Mouse (Mus musculus) thymus, postnatal 4 days (tissue): ENCODE data around the gene Myo15b.

Experiments
- DNase-seq: peaks from one replicate; pipeline ENCODE4 v3.0.0; 2021

The Myo15b gene

GRCm38 (mm10) chr11:115876438-115876837 lies 18.2 kb downstream of the Myo15b start:
- DNase-seq, result peak; percentile 18

DNA sequence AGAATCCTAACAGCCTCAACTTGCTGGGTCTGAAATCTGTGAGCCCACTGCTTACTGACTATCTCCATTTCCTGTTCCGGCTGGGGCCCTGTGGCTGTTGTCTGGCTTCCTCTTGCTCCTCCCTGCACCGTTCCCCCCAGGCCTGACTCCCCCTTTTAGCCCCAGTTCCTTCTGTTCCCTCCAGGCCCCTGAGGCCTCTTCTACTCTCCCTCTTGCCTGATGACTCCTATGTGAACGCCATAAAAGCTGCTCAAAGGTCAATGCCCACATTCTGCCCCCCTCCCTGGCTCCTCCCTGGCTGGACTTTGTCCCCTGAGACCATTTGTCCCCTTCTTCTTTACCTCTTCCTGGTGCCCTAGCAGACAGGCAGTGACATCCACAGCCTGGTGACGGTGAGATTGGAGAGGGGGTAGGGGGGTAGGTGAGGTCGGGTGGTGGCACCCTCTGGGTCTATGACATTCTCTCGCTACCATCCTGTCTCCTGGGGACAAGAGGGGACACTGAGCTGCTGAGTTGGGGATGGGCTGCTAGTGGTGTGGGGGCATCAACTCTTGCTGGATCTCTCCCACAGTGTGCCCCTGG lies 19.1 kb downstream of the Myo15b start:
- peak; percentile 46 for DNase-seq

GRCm38 (mm10) chr11:115878071-115878470 lies 19.9 kb downstream of the Myo15b start:
- DNase-seq, result no peak

GRCm38 (mm10) chr11:115881002-115881401 lies 22.8 kb downstream of the Myo15b start:
- peak; percentile 80 for DNase-seq

- DNase-seq, result no peak
Measured at GRCm38 (mm10) chr11:115883251-115883650, 25.0 kb downstream of the Myo15b start.

DNA sequence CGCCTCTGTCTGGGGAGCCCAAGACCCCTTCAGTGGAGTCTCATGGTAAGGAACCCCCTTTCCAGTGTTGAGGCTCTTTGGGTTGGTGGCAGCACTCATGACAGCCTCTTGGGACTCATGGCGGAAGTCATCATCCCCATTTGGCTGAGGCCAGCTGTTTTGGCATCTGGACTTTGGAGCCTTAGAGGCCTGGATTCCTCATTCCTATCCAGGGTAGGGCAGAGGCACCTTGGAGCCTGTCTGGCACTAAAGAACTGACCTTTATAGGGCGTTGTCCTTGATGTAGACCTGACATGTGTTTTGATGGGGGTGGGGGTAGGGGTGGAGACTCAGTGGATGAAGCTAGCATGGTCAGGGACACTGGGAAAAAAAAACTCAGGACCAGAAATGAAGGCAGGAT lies 26.2 kb downstream of the Myo15b start:
- no peak for DNase-seq

GRCm38 (mm10) chr11:115885281-115885680 lies 27.1 kb downstream of the Myo15b start:
- DNase-seq, result no peak

- no peak for DNase-seq
Measured at GRCm38 (mm10) chr11:115886446-115886845, 28.2 kb downstream of the Myo15b start.

DNA sequence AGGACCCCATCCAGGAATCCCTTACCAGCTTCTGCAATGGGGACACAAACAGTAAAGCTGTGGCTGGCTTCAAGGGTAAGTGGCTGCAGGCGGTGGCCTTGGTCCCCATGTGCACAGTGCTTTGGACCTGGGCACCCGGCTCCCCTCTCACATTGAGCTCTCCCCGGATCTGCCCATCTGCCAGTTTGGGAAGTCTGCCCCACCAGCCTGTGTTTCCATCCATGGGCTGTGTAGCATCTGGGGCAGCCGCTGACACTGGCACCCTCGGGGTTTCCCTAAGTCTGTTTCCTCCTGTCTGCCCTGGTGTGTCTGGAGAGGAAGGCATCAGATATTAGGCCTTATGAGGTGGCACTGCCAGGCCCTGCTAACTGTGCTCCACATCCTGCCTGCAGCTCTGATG lies 29.8 kb downstream of the Myo15b start:
- peak; percentile 8 for DNase-seq

DNA sequence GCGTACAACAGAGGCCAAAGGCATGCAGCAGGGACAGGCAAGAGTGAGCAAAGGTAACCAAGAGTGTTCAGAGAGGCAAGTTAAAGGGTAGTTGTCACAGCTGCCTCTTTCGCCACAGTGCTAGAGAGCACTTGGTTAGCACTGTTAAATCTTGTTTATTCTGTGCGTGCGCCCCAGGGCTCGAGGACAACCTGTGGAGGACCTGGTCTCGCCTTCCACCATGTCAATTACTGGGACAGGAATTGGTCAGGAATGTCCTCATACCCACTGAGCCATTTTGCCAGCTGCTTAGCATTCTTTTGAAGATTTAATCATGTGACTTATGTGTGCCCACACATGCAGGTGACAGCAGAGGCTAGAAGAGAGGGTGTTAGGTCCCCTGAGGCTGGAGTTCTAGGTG lies 31.0 kb downstream of the Myo15b start:
- no peak for DNase-seq

- DNase-seq, result no peak
Measured at GRCm38 (mm10) chr11:115892213-115892612, 34.0 kb downstream of the Myo15b start.

- no peak for DNase-seq
Measured at GRCm38 (mm10) chr11:115893071-115893470, 34.9 kb downstream of the Myo15b start.

GRCm38 (mm10) chr11:115894755-115895520 lies 36.7 kb downstream of the Myo15b start:
- peak; percentile 75 for DNase-seq

DNA sequence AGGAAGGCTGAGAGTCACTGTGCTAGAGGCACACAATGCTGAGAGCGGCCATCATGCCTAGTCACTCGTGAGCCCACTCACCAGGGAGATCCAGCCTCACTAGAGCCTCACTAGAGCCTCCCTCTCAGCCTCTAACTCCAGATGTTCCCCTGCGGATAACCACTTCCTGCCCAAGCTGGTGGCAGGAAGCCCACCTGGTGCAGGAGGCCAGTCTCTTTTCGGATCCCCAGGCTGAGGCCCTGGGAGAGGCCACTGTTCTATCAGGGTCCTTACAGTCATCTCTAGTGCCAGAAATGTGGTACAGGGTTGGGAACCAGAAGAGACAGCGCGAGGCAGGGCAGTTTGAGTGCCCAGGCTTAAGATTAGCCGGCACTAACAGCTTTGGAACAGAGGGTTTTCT lies 40.2 kb downstream of the Myo15b start:
- peak; percentile 74 for DNase-seq

DNA sequence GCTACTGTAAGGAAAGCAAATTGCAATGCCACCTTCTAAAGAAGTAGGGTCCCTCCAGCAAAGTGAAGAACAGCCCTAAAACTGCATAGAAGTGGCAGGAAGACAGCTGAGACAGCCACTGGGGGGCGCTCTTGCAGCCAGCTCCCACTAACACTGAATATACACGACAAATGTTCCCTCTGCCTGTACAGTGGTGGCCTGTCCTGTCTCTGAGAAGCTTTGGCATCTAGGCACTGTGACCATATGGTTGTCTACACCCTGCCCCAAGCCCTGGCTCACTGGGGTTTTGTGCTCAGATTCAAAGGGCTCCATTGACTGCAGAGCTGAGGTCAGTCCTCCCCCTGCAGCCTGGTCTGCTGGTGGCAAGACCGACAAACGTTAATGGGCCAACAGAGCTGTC lies 40.7 kb downstream of the Myo15b start:
- peak; percentile 94 for DNase-seq

DNA sequence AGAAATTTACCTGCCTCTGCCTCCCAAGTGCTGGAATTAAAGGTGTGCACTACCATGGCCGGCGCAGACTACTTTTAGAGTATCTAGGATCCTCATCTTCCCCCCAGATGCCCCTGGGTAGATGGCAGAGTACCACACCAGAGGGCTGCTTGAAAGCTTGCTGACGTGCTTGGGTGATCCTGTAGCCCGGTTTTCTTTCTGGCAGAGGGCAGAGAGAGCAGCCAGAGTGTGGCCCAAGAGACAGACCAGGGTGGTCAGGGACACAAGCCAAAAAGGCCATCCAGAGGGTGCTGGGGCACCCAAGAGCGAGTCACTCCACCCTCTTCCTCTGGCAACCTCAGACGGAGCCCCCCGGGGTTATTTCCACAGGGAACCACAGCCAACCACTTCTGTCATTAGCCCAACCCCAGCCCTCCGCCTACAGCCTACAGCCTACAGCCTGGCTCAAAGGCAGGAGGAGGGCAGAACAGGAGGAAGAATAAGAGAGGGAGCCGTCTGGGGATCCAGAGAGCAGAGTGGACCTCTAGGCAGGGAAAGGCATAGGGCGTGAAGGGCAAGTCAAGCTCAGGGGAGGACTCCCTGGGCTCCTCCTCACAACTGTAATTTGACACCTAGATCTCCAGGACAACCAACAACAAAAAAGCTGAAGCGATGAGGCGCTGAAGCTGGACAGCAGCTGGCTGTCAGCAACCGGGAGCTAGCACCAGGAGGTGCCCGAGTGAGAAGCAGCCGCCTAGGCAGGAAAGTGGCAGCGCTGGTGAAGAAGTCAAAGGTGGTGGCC lies 41.5 kb downstream of the Myo15b start, which contains the start of gene Smim5:
Smim5 (plus strand) TSS at position 481 of the 781 bp plus-strand sequence.
- peak; percentile 70 for DNase-seq

- DNase-seq, result no peak
Measured at GRCm38 (mm10) chr11:115900561-115901337, 42.5 kb downstream of the Myo15b start.

GRCm38 (mm10) chr11:115901338-115902161 lies 43.3 kb downstream of the Myo15b start:
- peak; percentile 67 for DNase-seq

DNA sequence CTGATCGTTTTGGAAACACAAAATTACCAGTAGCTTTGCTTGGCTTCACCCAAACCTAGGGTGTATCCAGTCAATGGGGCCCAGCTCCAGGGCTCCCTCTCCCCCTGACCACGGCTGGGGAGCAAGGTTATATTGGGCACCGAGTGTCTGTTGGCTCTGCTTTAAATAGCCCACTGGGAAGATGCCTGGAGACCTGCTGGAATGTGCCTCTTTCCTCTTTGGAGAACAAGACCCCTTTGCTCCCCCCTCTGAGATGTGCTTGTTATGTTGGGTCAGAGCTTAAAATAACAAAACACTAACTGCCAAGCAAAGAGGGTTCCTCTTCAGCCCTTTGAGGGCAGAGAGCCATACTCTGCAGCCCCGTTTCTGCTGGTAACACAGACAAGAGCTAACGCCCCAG lies 44.0 kb downstream of the Myo15b start:
- no peak for DNase-seq

- no peak for DNase-seq
Measured at GRCm38 (mm10) chr11:115902831-115903230, 44.6 kb downstream of the Myo15b start.

- no peak for DNase-seq
Measured at GRCm38 (mm10) chr11:115903384-115904230, 45.4 kb downstream of the Myo15b start.
